Mouse (Mus musculus): ENCODE results near the gene Il2ra.
A peak's percentile ranks its signal among the peaks of the same experiment; 100 is the strongest.

DNA sequence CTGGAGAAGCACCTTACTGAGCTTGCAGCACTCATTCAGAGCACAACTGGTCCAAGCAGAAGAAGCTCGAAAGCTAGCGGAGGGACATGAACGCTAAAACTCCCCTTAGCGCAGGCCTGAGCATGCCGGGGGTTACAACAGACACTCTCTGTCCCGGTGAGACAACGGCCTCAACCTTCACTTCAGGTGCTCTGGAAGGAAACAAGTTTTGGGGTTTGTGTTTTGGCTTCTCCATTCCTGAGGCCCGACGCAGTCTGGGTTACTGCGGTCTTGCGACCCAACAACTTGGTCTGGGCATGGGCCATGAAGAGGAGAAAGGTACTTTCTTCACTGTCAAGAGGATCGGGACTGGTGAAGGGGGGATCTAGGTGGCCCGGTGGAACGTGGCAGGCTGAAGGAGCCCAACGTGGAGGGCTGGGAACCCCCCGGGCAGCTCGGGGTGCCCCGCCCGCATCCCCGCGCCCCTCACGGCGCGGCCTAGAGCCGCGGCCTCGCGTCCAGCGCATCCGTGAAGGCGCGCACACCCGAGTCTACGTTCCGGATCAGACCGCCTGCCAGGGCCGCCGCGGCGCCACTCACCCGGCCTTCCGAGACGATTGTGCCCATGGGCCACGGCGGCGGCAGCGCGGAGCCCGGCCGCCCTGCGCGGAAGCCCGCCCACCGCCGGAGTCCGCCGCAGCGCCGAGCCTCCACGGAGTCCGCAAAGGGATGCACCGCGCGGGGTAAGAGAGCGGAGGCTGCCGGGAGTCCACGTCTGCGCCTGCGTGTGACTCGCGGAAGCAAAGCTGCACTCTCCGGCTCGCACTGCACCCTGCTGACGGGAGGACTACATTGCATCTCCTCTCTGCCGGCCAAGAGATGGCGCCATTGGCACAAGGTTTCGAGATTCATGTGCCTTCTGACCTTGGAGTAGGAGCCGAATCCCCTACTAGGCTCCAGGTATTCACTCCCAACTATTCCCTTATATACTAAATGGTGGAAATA, 39.8 kb upstream of the Il2ra start:
- TF ChIP-seq CTCF (IDR thresholded peaks at IDR 0.05; ENCODE audit: low read depth) (peak; percentile 100), EP300 (IDR thresholded peaks at IDR 0.05; ENCODE audit: low read depth) (no peak)
